Mouse (Mus musculus): ENCODE measurements around the gene Best2. TPM values are rescaled to one million over a fixed set of nuclear protein-coding genes. Genes with fewer than 3 reads are reported as not detected.

The Best2 gene
- polyA plus RNA-seq, 1 experiment from 2014 or later, result not detected

Small RNA genes lying within 50 kb of the gene (microRNA-seq; reads per million reads assigned to microRNA genes)
- 1.1 reads per million, percentile 9 among the genes with 10 or more reads in this experiment for gene Mir7070

Other genes starting within 250 kb of the Best2 start
- 12.8 and 14.4 TPM in 2 replicates for gene Nfix, start 214.2 kb downstream of the Best2 start, polyA plus RNA-seq (2014; fragmentation: Nextera tagmentation; extraction: Ambion mirVana)
- 5.2 and 5.4 TPM in 2 replicates for gene Dand5, start 191.7 kb downstream of the Best2 start, polyA plus RNA-seq (2014; fragmentation: Nextera tagmentation; extraction: Ambion mirVana)
- gene Gadd45gip1, start 183.0 kb downstream of the Best2 start, polyA plus RNA-seq (2014; fragmentation: Nextera tagmentation; extraction: Ambion mirVana), result 57.8 and 60.8 TPM in 2 replicates
- gene Rad23a, start 173.9 kb downstream of the Best2 start, polyA plus RNA-seq (2014; fragmentation: Nextera tagmentation; extraction: Ambion mirVana), result 126 and 129 TPM in 2 replicates
- gene Calr, start 167.6 kb downstream of the Best2 start, polyA plus RNA-seq (2014; fragmentation: Nextera tagmentation; extraction: Ambion mirVana), result 721 and 823 TPM in 2 replicates
- 89.0 TPM in 2 replicates for gene Farsa, start 157.5 kb downstream of the Best2 start, polyA plus RNA-seq (2014; fragmentation: Nextera tagmentation; extraction: Ambion mirVana)
- gene Syce2, start 142.4 kb downstream of the Best2 start, polyA plus RNA-seq (2014; fragmentation: Nextera tagmentation; extraction: Ambion mirVana), result 67.9 and 68.9 TPM in 2 replicates
- gene Gcdh, start 120.6 kb downstream of the Best2 start, polyA plus RNA-seq (2014; fragmentation: Nextera tagmentation; extraction: Ambion mirVana), result 35.7 and 37.8 TPM in 2 replicates
- 0.77 and 1.8 TPM in 2 replicates for gene Klf1, start 112.6 kb downstream of the Best2 start, polyA plus RNA-seq (2014; fragmentation: Nextera tagmentation; extraction: Ambion mirVana)
- 8.3 and 8.6 TPM in 2 replicates for gene Dnase2a, start 106.0 kb downstream of the Best2 start, polyA plus RNA-seq (2014; fragmentation: Nextera tagmentation; extraction: Ambion mirVana)
- 2.3 and 2.6 TPM in 2 replicates for gene Mast1, start 77.2 kb downstream of the Best2 start, polyA plus RNA-seq (2014; fragmentation: Nextera tagmentation; extraction: Ambion mirVana)
- 0.09 TPM in 1 of 2 replicates, not detected in the other for gene Rtbdn, start 67.5 kb downstream of the Best2 start, polyA plus RNA-seq (2014; fragmentation: Nextera tagmentation; extraction: Ambion mirVana)
- not detected in 2 replicates for gene Gm49661, start 45.1 kb downstream of the Best2 start, polyA plus RNA-seq (2014; fragmentation: Nextera tagmentation; extraction: Ambion mirVana)
- gene Prdx2, start 44.9 kb downstream of the Best2 start, polyA plus RNA-seq (2014; fragmentation: Nextera tagmentation; extraction: Ambion mirVana), result 771 and 821 TPM in 2 replicates
- 132 and 141 TPM in 2 replicates for gene Rnaseh2a, start 44.8 kb downstream of the Best2 start, polyA plus RNA-seq (2014; fragmentation: Nextera tagmentation; extraction: Ambion mirVana)
- 14.4 and 17.2 TPM in 2 replicates for gene Junb, start 35.8 kb downstream of the Best2 start, polyA plus RNA-seq (2014; fragmentation: Nextera tagmentation; extraction: Ambion mirVana)
- gene Hook2, start 23.9 kb downstream of the Best2 start, polyA plus RNA-seq (2014; fragmentation: Nextera tagmentation; extraction: Ambion mirVana), result 36.0 and 40.7 TPM in 2 replicates
- 95.9 and 105 TPM in 2 replicates for gene Asna1, start 10.8 kb upstream of the Best2 start, polyA plus RNA-seq (2014; fragmentation: Nextera tagmentation; extraction: Ambion mirVana)
- 115 and 143 TPM in 2 replicates for gene Trir, start 12.3 kb upstream of the Best2 start, polyA plus RNA-seq (2014; fragmentation: Nextera tagmentation; extraction: Ambion mirVana)
- gene Tnpo2, start 22.4 kb upstream of the Best2 start, polyA plus RNA-seq (2014; fragmentation: Nextera tagmentation; extraction: Ambion mirVana), result 15.5 and 15.7 TPM in 2 replicates
- gene Fbxw9, start 45.5 kb upstream of the Best2 start, polyA plus RNA-seq (2014; fragmentation: Nextera tagmentation; extraction: Ambion mirVana), result 26.2 and 26.9 TPM in 2 replicates
- gene Gm5741, start 53.5 kb upstream of the Best2 start, polyA plus RNA-seq (2014; fragmentation: Nextera tagmentation; extraction: Ambion mirVana), result 0.71 TPM in 1 of 2 replicates, not detected in the other
- 63.8 and 67.5 TPM in 2 replicates for gene Dhps, start 57.2 kb upstream of the Best2 start, polyA plus RNA-seq (2014; fragmentation: Nextera tagmentation; extraction: Ambion mirVana)
- gene Wdr83os, start 66.2 kb upstream of the Best2 start, polyA plus RNA-seq (2014; fragmentation: Nextera tagmentation; extraction: Ambion mirVana), result 142 and 156 TPM in 2 replicates
- 43.2 and 44.2 TPM in 2 replicates for gene Wdr83, start 66.8 kb upstream of the Best2 start, polyA plus RNA-seq (2014; fragmentation: Nextera tagmentation; extraction: Ambion mirVana)
- 41.7 and 46.7 TPM in 2 replicates for gene Man2b1, start 68.7 kb upstream of the Best2 start, polyA plus RNA-seq (2014; fragmentation: Nextera tagmentation; extraction: Ambion mirVana)
- 2.2 and 2.3 TPM in 2 replicates for gene Zfp791, start 108.6 kb upstream of the Best2 start, polyA plus RNA-seq (2014; fragmentation: Nextera tagmentation; extraction: Ambion mirVana)
- not detected in 2 replicates for gene Cks1brt, start 137.4 kb upstream of the Best2 start, polyA plus RNA-seq (2014; fragmentation: Nextera tagmentation; extraction: Ambion mirVana)
- not detected in 2 replicates for gene Olfr371, start 211.5 kb upstream of the Best2 start, polyA plus RNA-seq (2014; fragmentation: Nextera tagmentation; extraction: Ambion mirVana)

Measured in intestine, embryonic 14.5 days (tissue).